Mouse (Mus musculus) liver, adult 2 months (tissue): ENCODE measurements around the gene Bub1b.

ENCODE experiments used
- CTCF ChIP-seq: fragments of 200-500 bp; IDR thresholded peaks from 2 replicates; pipeline ENCODE4 v1.5.1; 2011; ENCODE audit warnings: low read depth, low read length, control low read depth
- POLR2A ChIP-seq: fragments of 200-500 bp; IDR thresholded peaks from 2 replicates; pipeline ENCODE4 v1.6.1; 2011; ENCODE audit warnings: low read length, control low read depth; ENCODE audit not compliant: insufficient read depth; ENCODE audit errors: extremely low read depth

- TF ChIP-seq POLR2A (no peak), CTCF (no peak)
These were observed 61.1 kb downstream of the Bub1b start for GRCm38 (mm10) chr2:118659077-118659476.
